Mouse (Mus musculus) hindbrain, embryonic 10.5 days (tissue): Measurements from ENCODE around the gene BC004004. TPM values are rescaled to one million over a fixed set of nuclear protein-coding genes. Genes with fewer than 3 reads are reported as not detected.
A peak's percentile ranks its signal among the peaks of the same experiment; 100 is the strongest.
"Not testable (repeated sequence)": the region's sequence is repeated elsewhere in the genome, so short reads cannot be mapped to it uniquely, and the experiment has no call there.

Experiments
- DNase-seq: peaks from one replicate; pipeline ENCODE4 v3.0.0-alpha.2; 2017; ENCODE audit warnings: low spot score
- H3K27ac ChIP-seq: fragments of 300-500 bp; sonication (generic); 2 replicates; pipeline ENCODE4 v1.5.1; 2016; ENCODE audit warnings: mild to moderate bottlenecking, moderate library complexity
- H3K27me3 ChIP-seq: fragments of 300-500 bp; sonication (generic); 2 replicates; pipeline ENCODE4 v1.6.1; 2016; ENCODE audit warnings: mild to moderate bottlenecking; ENCODE audit not compliant: poor library complexity, insufficient read depth, severe bottlenecking
- H3K36me3 ChIP-seq: fragments of 300-500 bp; sonication (generic); 2 replicates; pipeline ENCODE4 v1.6.1; 2016; ENCODE audit warnings: mild to moderate bottlenecking, moderate library complexity
- H3K4me1 ChIP-seq: fragments of 300-500 bp; sonication (generic); replicated peaks from 2 replicates; pipeline ENCODE4 v1.6.1; 2016; ENCODE audit warnings: mild to moderate bottlenecking
- H3K4me3 ChIP-seq: fragments of 300-500 bp; sonication (generic); 2 replicates; pipeline ENCODE4 v1.5.1; 2016; ENCODE audit warnings: mild to moderate bottlenecking, moderate library complexity
- H3K9me3 ChIP-seq: fragments of 300-500 bp; sonication (generic); 2 replicates; pipeline ENCODE4 v1.6.1; 2016; ENCODE audit warnings: mild to moderate bottlenecking, moderate library complexity
- WGBS: fragments of 180-500 bp; shearing (Covaris S2); methylation state at CpG from one replicate; pipeline ENCODE4 v1.1.7; 2016; 5-methylcytosine and 5-hydroxymethylcytosine counted together
- polyA plus RNA-seq: library from polyadenylated mRNA; unstranded; fragments of >200 nt; fragmentation: Nextera tagmentation; extraction: Ambion mirVana; gene quantifications from 2 replicates; pipeline ENCODE4 v1.2.1, GENCODE M21; 2016

BC004004 gene
- polyA plus RNA-seq, 1 experiment from 2014 or later, result 68.6 TPM

GRCm38 (mm10) chr17:29339170-29339768, 70.7 kb downstream of the BC004004 start:
- peaks cover 30% of the 10 kb centered on the region for H3K4me1 ChIP-seq
- H3K36me3 ChIP-seq, result peaks cover 96% of the 10 kb centered on the region
- H3K27ac ChIP-seq, result 0 out of 2 replicates have a peak overlapping the region, but pooled peaks have one; percentile 18
- H3K4me3 ChIP-seq, result 0 out of 2 replicates have a peak overlapping the region, but pooled peaks have one; percentile 6
- DNase-seq, result no peak
- 86% methylated on average over 11 of the region's 11 CpGs for WGBS
- no peaks in the 10 kb centered on the region for H3K9me3 ChIP-seq
- no peaks in the 10 kb centered on the region for H3K27me3 ChIP-seq

DNA sequence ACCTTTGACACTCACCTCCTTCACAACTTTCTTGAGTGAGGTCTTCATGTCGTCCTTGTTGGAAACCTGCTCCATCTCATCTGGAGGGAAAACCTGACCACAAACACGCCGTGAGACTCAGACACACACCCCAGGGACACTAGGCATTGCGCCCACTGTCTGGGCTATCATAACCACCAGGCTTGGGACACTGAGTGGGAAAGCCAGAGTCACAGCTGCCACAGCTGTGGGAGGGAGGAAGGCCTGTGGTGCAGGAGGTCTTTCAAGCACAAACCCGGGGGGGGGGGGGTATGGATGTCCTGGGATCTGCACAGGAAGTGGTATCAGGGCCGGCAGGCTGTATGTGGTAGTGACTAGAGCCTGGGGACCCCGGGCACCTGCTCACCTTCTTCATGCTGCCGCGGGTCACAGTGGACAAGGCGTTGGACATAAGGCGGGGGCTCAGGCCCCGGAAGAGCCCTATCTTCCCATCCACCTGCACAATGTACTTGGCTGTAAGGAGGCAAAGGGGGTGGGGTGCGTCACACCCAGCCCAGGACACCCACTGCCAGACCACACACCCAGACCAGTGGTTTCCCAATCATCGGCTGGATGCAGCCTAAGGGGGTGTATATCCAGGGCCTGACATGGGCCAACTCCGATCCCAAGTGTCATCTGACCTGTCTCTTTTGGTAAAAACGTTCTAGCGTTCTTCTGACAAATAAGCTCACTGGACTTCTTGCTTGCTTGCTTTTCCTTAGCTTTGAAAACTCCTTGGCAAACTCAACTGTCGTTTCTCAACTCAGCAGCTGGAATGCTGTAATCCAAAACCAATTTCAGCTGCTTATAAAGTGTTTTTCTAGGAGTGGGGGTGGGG, 72.0 kb downstream of the BC004004 start:
- 88% methylated on average over 18 of the region's 18 CpGs for WGBS
- H3K36me3 ChIP-seq, result peaks cover 97% of the 10 kb centered on the region
- H3K4me1 ChIP-seq, result peaks cover 35% of the 10 kb centered on the region
- no peak for DNase-seq
- no peaks in the 10 kb centered on the region for H3K9me3 ChIP-seq
- H3K27ac ChIP-seq, result no peak overlapping the region; the same call in 1 of the 2 replicates
- no peaks in the 10 kb centered on the region for H3K27me3 ChIP-seq
- no peak overlapping the region for H3K4me3 ChIP-seq

- 22% methylated on average over 9 of the region's 9 CpGs for WGBS
- no peaks in the 10 kb centered on the region for H3K9me3 ChIP-seq
- H3K4me1 ChIP-seq, result peaks cover 44% of the 10 kb centered on the region
- peak overlapping the region; percentile 24; the same call in 1 of the 2 replicates for H3K4me3 ChIP-seq
- no peaks in the 10 kb centered on the region for H3K27me3 ChIP-seq
- H3K36me3 ChIP-seq, result peaks cover 89% of the 10 kb centered on the region
- DNase-seq, result peak; percentile 36
- H3K27ac ChIP-seq, result peak overlapping the region; percentile 79
Observed at GRCm38 (mm10) chr17:29341591-29342003, 73.0 kb downstream of the BC004004 start.

- 44% methylated on average over 13 of the region's 13 CpGs for WGBS
- peak; percentile 30 for DNase-seq
- H3K36me3 ChIP-seq, result peaks cover 82% of the 10 kb centered on the region
- H3K27me3 ChIP-seq, result no peaks in the 10 kb centered on the region
- H3K9me3 ChIP-seq, result no peaks in the 10 kb centered on the region
- H3K27ac ChIP-seq, result peak overlapping the region; percentile 79
- peak overlapping the region; percentile 23; the same call in 1 of the 2 replicates for H3K4me3 ChIP-seq
- peaks cover 48% of the 10 kb centered on the region for H3K4me1 ChIP-seq
Observed at GRCm38 (mm10) chr17:29342010-29342910, 73.7 kb downstream of the BC004004 start.

DNA sequence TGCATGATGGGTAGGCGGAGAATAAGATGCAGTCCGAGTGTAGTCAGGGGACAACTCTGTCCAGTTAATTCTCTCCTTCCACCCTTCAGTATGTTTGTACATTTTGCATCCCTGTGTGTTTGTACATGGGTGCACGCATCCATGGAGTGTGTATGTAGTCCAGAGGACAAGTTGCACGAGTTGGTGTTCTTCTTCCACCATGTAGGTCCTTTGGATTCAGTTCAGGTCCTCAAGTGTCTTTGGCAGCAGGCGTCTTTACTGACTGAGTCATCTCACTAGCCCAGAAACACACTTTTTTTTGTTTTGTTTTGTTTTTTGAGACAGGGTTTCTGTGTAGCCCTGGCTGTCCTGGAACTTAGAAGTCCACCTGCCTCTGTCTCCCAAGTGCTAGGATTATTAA, 74.7 kb downstream of the BC004004 start:
- Histone ChIP-seq H3K27me3 (no peaks in the 10 kb centered on the region), H3K9me3 (no peaks in the 10 kb centered on the region), H3K27ac (no peak overlapping the region), H3K36me3 (peaks cover 73% of the 10 kb centered on the region), H3K4me3 (no peak overlapping the region), H3K4me1 (peaks cover 54% of the 10 kb centered on the region)
- DNase-seq, result no peak
- WGBS, result 92% methylated on average over 5 of the region's 5 CpGs

DNA sequence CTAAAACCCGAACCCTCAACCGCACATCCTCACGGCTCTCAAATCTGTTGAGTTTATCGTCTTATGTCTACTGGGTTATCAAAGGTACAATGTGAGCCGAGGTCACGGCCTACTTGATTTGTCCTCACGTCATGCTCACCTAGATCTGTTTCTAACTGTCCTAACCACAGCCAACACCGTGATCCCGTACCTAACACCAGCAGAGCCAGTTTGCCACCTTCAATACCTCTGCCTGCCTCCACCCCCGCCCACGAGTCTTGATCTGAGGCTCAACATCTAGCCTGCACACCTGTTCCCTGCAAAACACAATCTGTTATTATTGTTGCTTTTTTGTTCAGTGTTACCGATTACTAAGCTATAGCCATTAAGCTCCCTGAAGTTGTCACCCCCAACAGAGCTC, 76.7 kb downstream of the BC004004 start:
- Histone ChIP-seq H3K4me1 (peaks cover 56% of the 10 kb centered on the region), H3K4me3 (peak overlapping the region; percentile 99; the same call in 1 of the 2 replicates), H3K36me3 (peaks cover 52% of the 10 kb centered on the region), H3K27ac (no peak overlapping the region), H3K9me3 (no peaks in the 10 kb centered on the region), H3K27me3 (no peaks in the 10 kb centered on the region)
- no peak for DNase-seq
- 95% methylated on average over 12 of the region's 12 CpGs for WGBS

DNA sequence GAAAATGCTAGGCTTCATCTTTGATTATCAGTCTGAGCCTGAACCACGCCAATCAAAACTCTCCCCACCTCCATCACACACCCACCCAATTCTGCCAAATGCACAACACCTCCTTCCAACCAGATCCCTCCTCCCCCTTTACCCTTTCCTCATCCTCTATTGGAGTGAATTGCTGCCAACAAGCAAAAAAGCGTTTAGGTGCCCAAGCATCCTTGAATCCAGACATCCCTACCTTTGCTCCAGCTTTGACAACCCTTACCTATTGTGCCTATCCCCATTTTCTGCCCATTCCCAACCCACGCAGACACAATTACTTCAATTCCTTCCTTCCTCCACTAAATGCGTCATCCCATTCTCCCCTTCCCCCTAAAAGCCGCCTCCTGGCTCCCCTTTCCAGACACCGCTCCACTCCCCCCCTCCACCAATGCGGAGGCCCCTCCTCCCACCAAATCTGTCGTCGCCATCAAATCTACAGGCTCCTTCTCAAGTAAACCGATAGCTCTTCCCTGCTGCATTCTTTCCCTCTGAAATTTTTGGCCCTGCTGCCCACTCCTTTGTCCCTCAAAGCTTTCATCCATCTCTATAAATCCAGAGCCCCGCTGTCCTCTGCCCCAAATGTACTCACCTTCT, 78.0 kb downstream of the BC004004 start:
- H3K27me3 ChIP-seq, result no peaks in the 10 kb centered on the region
- WGBS, result 6% methylated on average over 11 of the region's 11 CpGs
- peaks cover 40% of the 10 kb centered on the region for H3K36me3 ChIP-seq
- peak; percentile 58 for DNase-seq
- H3K9me3 ChIP-seq, result no peaks in the 10 kb centered on the region
- peak overlapping the region; percentile 96 for H3K27ac ChIP-seq
- H3K4me1 ChIP-seq, result peaks cover 47% of the 10 kb centered on the region
- H3K4me3 ChIP-seq, result peak overlapping the region; percentile 99

DNA sequence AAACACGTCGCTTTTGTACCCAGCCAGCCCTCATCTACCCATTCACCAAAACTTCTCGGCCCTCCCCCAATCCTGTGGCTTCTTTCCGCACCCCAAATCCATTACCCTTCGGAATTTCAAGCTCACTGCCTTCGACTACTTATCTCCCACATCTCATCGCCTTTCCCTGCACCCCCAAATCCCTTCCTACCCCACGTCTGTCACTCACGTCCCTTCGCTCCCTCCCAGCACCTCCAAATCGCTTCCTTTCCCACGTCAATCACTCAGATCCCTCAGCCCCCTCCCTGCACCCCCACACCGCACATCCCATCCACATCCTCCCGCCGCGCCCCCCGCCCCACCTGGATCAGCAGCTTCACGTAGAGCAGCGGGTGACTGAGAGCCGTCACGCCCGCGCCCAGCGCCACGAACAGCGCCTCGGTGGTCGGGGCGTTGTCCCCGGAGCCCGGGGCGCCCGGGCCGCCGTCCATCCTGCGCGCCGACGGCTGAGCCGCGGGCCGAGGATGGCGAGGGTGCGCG, 78.6 kb downstream of the BC004004 start:
- Histone ChIP-seq H3K36me3 (peaks cover 34% of the 10 kb centered on the region), H3K4me1 (peaks cover 41% of the 10 kb centered on the region), H3K27ac (peak overlapping the region; percentile 96), H3K4me3 (peak overlapping the region; percentile 99), H3K9me3 (no peaks in the 10 kb centered on the region), H3K27me3 (no peaks in the 10 kb centered on the region)
- DNase-seq, result no peak
- WGBS, result under 1% methylated on average over 45 of the region's 45 CpGs

DNA sequence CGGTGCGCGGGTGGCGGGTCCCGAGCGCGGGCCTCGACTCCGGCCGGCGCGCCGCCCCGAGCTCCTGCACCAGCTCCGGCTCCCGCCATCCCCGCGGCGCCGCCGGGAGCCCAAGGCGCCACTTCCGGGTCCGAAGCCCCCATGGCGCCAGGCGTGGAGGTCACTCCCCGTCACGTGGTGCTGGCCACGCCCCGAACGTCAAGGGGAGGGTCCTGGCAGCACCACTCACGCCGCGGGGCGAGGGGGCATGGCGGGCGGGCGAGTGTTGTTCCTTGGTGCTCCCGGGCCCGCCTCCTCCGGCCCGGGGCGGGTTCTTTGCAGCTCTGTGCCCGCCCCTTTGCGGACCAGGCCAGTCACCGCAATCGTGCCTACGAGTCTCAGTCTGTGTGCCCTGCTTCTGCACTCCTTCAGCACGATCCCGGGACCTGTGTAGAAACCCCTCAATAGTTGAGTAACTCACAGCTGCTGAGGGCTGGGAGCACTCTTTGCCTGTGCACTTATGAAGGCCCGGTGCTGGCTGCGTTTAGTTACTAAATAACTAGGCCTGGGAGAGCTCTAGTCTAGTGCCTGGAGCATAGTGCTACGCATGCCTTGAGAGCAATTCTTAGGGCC, 79.2 kb downstream of the BC004004 start, which contains the start of gene Mtch1:
Mtch1 (minus strand) TSS at position 290 of the 612 bp plus-strand sequence.
- Histone ChIP-seq H3K9me3 (no peaks in the 10 kb centered on the region), H3K4me3 (peak within 1 kb of the TSS; percentile 99), H3K27me3 (no peaks in the 10 kb centered on the region), H3K4me1 (peaks cover 35% of the 10 kb centered on the region), H3K36me3 (peaks cover 28% of the 10 kb centered on the region), H3K27ac (peak within 1 kb of the TSS; percentile 96)
- WGBS, result under 1% methylated on average over 53 of the region's 53 CpGs
- peak; percentile 99 for DNase-seq

DNA sequence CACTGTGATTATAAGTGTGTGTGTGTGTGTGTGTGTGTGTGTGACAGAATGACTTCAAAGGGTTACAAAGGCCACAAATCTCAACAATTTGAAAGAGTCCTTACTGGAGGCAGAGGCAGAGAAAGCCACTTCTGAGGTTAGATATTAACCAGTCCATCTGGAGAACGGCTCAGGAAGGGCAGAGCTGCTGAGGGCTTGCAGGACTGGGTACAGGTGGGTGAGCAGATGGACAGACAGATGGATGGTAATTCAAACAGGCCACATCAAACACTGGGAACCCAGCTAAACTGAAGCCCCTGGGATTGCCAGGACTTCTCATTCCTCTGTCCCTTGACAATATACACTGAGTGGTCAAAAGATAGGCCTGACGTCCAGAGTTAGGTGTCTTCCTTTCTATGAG, 80.4 kb downstream of the BC004004 start:
- no peaks in the 10 kb centered on the region for H3K27me3 ChIP-seq
- DNase-seq, result no peak
- H3K9me3 ChIP-seq, result no peaks in the 10 kb centered on the region
- no peak overlapping the region for H3K27ac ChIP-seq
- peaks cover 16% of the 10 kb centered on the region for H3K36me3 ChIP-seq
- peaks cover 29% of the 10 kb centered on the region for H3K4me1 ChIP-seq
- H3K4me3 ChIP-seq, result no peak overlapping the region
- 78% methylated on average over 2 of the region's 2 CpGs for WGBS

DNA sequence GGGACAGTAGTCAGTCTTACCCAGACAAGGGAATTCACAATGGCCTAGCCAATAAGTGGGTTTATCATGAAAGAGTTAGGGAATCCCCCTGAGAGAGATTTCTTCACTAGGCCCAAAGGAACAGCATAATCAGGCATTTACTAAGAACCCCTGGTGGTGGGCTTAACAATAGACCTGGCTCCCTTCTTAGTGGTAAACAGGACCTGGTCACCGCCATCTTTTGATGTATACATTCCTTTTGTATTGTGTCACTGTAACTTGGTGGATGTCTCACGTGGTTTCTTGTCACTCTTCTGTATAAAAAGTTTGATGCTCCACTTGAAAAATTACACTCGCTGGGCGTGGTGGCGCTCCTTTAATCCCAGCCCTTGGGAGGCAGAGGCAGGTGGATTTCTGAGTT, 82.5 kb downstream of the BC004004 start:
- H3K36me3 ChIP-seq, H3K27me3 ChIP-seq, H3K9me3 ChIP-seq, H3K27ac ChIP-seq, DNase-seq, H3K4me3 ChIP-seq: not testable (repeated sequence)
- 69% methylated on average over 5 of the region's 5 CpGs for WGBS
- peaks cover 36% of the 10 kb centered on the region for H3K4me1 ChIP-seq
